Mouse (Mus musculus): ENCODE data around the gene Dstn.

The Dstn gene

GRCm38 (mm10) chr2:143915600-143916135, 548 bp downstream of the Dstn start:
- peak; percentile 72 for DNase-seq (ENCODE audit: low read depth)

GRCm38 (mm10) chr2:143916229-143916628, 1.1 kb downstream of the Dstn start:
- DNase-seq (ENCODE audit: low read depth), result peak; percentile 80

DNA sequence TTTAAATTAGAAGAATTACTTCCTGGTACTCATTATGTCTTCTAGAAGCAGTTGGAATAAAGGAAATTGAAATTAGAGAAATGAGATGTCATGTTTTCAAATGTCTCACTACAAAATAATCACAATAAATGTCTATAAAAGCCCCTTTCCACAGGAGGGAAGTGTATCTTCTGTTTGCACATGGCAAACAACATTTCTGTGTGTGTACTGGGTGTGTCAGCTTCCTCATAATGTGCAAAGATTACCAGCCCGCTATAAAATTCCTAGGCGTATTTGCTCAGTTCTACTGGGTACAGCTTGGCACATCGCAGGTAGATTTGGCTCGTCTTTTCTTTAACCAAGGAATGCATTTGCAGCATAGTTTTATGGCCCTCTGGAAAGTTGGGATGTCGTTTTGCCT, 2.5 kb downstream of the Dstn start:
- DNase-seq (ENCODE audit: low read depth), result no peak

DNA sequence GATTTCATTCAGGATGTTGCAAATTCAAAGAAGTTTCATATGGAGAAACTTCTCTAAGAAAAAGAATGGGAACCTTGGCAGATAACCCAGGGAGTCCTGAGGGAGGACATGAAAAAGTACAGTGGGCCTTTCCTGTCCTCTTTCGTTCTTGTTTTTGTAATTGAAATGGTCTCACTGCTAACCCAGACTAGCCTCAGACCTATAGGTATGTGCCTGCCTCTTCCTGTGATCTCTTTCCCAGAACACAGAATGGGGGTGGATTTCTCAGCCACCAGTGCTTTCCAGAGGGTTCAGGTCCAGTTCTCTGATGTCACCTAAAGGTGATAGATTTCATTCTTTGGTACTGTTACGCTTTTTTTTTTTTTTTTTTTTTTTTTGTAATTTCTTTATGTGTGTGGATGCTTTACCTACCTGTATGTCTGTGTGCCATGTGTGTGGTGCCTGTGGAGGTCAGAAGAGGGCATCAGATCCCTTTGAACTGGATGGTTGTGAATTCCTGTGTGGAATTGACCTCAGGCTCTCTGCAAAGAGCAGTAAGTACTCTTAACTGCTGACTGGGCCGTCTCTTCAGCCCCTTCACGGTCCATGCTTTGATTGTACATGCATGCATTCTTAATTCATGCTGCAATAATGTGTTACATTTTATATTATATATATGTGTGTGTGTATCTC, 3.8 kb downstream of the Dstn start:
- DNase-seq (ENCODE audit: low read depth), result peak; percentile 48

- DNase-seq (ENCODE audit: low read depth), result no peak
Measured at GRCm38 (mm10) chr2:143924085-143924484, 9.0 kb downstream of the Dstn start.

DNA sequence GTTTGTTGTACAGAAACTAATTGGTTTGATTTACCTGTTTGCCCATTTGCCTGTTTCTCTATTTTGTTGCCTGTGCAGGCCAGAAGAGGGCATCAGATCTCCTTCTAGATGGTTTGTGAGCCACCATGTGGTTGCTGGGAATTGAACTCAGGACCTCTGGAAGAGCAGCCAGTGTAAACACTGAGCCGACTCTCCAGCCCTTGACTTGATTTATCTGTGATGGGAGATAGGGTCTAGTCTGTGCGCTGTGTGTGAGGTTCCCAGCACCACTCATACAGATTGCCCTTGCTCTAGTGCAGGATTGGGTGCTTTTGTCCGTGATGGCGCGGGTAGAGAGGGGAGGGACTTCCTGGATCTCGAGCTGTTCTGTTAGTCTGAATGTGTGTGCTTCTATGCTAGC, 10.7 kb downstream of the Dstn start:
- DNase-seq (ENCODE audit: low read depth), result no peak

- no peak for DNase-seq (ENCODE audit: low read depth)
Measured at GRCm38 (mm10) chr2:143929607-143930311, 14.6 kb downstream of the Dstn start.

DNA sequence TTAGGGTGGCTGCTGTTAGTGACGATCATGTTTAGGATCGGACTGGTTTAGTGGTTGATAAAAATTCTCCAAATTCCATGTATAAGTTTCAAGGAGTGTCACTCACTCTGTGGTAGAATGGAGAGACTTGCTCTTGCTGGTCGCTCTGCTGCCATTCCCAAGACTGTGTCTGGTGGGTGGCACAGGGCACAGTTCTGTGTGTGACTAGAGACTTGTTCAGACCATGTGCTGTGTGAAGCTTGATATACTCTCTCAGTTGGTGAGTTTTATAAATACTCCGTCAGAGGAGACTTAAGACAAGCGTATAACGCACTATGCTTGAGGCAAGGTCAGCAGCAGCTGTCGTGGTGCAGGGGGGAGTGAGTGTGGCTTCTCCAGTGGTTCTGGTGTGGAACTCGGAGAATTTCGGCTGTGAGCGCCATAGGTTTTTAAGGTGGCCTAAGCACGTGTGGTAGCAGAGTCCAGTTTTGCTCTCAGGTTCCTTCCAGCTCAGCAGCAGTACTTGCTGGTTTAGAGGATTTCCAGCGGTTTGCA, 17.3 kb downstream of the Dstn start:
- DNase-seq (ENCODE audit: low read depth), result no peak

DNA sequence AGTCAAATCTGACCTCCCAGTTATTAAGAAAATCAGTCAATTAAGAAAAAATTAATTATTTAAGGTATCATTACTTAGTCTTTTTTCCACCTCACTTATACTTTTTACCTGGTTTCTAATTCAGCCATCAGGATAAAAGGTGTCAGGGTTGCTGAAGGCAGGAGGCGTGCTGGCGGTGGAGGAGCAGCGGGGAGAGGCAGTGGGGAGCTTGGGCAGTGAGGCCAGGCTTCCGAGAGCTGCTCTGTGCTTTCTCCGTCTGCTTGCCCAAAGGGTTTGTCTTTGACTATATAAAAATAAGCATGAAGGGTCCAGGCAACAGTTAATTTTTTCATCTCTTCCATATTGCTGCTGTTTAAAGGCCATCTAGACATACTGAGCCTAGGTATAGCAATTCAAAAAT, 18.4 kb downstream of the Dstn start:
- DNase-seq (ENCODE audit: low read depth), result no peak

GRCm38 (mm10) chr2:143934439-143934838, 19.3 kb downstream of the Dstn start:
- DNase-seq (ENCODE audit: low read depth), result peak; percentile 60

GRCm38 (mm10) chr2:143937861-143938260, 22.7 kb downstream of the Dstn start:
- DNase-seq (ENCODE audit: low read depth), result no peak

DNA sequence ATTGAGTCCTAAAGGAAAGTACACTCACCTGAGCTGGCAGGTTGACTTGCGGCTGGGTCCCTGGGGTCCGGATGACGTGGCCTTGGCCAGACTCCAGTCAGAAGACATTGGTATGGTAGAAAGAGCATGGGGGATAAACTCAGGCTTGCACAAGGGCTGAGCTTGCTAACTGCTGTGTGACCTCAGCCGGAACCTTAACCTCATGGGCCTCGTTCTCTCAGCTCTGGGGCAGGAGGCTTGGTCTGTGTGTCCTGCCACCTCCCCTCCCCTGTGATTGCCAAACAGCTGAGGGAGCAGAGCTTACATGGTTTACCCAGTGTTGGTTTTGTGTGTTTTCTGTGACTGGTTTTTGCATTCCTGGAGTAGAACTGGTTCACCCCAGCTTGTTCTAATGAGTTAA, 25.3 kb downstream of the Dstn start:
- peak; percentile 52 for DNase-seq (ENCODE audit: low read depth)

- no peak for DNase-seq (ENCODE audit: low read depth)
Measured at GRCm38 (mm10) chr2:143944796-143945195, 29.7 kb downstream of the Dstn start.

GRCm38 (mm10) chr2:143945466-143946075, 30.5 kb downstream of the Dstn start:
- peak; percentile 56 for DNase-seq (ENCODE audit: low read depth)

GRCm38 (mm10) chr2:143946399-143946798, 31.3 kb downstream of the Dstn start:
- no peak for DNase-seq (ENCODE audit: low read depth)

- DNase-seq (ENCODE audit: low read depth), result no peak
Measured at GRCm38 (mm10) chr2:143947981-143948380, 32.9 kb downstream of the Dstn start.

- no peak for DNase-seq (ENCODE audit: low read depth)
Measured at GRCm38 (mm10) chr2:143948416-143948815, 33.3 kb downstream of the Dstn start.

DNA sequence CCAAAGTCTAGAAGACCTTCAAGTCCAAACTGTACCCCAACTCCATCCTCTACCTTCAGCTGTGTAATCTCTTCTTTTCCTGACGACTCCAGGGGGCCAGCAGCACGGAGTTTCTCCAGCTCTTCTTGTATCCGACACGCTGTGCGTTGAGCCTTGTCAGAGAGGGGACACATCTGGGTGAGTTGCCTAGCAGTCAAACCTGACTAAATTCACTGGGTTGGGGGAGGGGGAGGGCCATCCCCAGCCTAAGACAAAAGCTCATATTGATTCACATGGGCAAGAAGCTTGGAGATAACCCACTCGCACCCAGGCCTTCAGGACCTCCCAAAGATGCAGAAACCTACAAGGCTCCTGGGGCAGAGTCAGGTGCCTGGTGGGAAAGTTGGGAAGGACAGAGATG, 34.1 kb downstream of the Dstn start:
- no peak for DNase-seq (ENCODE audit: low read depth)

DNA sequence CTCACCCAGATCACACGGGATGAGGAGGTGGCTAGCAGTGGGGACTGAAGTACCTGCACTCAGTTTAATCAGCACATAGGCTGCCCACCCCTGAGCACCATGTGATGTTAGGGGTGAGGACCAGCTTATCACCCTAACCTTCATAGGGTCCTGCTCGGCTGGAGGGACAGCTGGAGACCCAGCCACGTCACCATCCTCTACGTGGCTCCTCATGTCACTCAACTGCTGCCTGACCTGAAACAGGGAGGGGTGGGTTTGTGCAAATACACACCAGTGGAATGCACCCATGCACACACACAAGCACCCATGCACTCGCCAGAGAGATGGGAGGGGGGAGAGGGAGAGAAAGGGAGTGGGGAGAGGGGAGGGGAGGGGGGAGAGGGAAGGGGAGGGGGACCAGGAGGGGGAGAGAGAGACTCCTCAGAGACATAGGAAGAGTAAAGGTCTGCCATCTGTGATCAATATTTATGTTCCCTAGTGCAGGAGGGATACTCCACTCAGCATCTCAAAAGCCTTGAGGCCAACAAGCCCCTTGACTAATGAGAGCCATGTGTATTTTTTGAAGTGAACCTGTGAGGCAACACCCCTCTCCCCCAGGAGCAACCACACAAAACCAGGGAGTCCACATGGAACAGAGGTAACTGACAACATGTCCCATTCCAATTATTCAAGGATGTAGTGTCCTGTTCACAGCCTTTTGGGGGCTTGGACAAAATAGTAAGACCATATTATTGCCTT, 35.3 kb downstream of the Dstn start:
- no peak for DNase-seq (ENCODE audit: low read depth)

DNA sequence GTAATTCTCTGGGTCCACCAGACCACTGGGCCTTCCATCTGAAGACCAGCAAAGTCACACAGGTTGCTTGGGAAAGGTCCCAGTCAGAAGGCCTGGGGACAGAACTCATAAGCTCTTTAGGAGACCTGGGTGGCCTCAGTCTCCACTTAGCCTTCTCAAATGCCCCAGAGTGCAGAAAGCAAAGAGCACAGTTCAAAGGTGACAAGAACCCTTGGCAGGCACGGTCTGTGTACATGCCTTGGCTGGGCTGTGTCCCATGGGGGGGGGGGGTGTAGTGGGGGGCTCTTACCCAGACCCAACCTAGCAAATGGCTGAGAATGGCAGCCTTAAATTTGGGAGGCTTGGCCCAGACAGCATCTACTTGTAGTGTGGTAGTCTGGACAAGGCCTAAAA, 35.9 kb downstream of the Dstn start:
- no peak for DNase-seq (ENCODE audit: low read depth)

DNA sequence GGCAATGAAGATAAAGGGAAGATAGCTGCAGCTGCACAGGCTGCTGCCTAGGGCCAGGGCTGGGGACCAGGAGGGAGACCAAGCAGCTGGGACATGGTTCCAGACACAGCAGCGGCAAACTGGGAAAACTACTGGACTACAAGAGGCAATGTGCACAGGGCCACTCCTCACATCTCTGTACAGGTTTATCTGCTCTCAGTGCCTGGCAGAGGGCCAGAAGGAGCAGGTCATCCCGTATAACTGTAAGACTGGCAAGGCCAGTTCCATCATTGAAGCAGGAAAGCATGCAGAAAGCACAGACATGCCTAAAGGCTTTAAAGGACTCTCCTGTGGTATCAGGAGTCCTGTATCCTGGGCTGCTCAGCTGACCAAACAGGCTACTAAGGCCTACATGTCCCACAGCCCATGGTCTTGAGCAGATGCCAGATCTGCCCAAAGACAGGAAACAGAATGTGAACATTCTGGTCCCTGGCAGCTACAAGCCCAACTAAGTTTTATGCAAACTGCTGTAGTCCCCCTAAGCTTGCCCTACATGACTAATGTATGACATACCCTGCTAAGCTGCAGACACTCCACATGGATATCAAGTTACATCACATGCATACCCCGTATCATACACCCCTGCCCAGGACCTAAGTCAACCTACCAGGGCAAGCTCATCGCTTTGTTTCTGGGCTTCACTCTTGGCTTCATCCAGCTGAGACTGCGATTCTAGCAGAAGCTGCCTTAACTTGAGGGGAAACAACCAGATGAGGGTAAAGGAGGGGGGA, 36.6 kb downstream of the Dstn start:
- DNase-seq (ENCODE audit: low read depth), result peak; percentile 83

Data from 416B (cell line).